Mouse (Mus musculus) brain, embryonic 14.5 days (tissue): ENCODE data around the gene Pogk.

Experiments used
- CTCF ChIP-seq: fragments of 200-500 bp; IDR thresholded peaks from 2 replicates; pipeline ENCODE4 v1.5.1; 2012; ENCODE audit warnings: inconsistent platforms, mild to moderate bottlenecking, moderate library complexity, borderline replicate concordance; ENCODE audit not compliant: insufficient read depth, insufficient read length; ENCODE audit errors: extremely low read depth
- POLR2A ChIP-seq: fragments of 200-500 bp; IDR thresholded peaks from 2 replicates; pipeline ENCODE4 v1.6.1; 2012; ENCODE audit warnings: mild to moderate bottlenecking, inconsistent platforms, borderline replicate concordance; ENCODE audit not compliant: poor library complexity, insufficient read depth, insufficient read length, severe bottlenecking; ENCODE audit errors: extremely low read depth

DNA sequence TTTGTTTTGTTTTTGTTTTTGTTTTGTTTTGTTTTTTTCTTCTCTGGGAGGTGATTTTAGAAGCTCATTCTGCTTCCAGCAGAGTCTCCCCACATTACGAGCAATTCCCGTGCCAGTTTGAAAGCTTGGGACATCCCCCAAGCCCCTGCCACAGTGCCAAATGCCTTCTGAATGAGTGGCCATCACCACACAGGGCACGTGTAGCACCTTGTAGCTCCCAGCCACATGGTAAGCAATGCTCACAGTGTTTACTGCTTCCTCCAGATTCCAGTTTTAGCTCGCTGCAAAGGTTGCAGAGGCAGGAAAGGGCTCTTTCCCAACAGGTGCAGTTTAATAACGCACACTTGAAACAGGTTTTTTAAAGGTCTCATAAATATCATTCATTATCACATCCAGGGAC, 48.8 kb downstream of the Pogk start:
- no peak for TF ChIP-seq CTCF
- no peak for TF ChIP-seq POLR2A
